Mouse (Mus musculus): ENCODE measurements around the gene Wdr25.

DNA sequence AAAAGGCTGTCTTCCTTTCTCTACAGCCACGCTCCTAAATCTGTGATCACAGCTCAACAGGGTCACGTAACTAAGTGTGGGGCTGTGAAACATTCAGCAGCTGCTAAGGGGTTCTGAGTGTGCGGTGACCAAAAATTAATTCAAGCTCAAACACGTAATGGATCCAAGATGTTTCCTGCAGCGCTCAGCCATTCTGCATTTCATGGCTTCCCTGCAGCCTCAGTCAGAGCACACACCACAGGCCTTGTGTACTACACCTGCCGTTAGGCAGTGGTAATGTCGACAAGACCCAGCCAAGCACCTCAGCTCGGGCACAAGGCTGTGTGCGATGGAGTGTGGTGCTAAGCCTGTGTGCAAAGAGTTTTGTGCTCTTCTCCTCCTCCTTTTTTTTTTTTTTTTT, 94.0 kb downstream of the Wdr25 start:
- TF ChIP-seq POLR2A (IDR thresholded peaks at IDR 0.05; ENCODE audit: borderline replicate concordance, control insufficient read depth, low read depth, low read length) (no peak), CTCF (IDR thresholded peaks at IDR 0.05; ENCODE audit: control insufficient read depth, insufficient read depth, low read length) (no peak)

Measured in bone marrow, adult 2 months (tissue).